Mouse (Mus musculus) stomach, embryonic 14.5 days (tissue): ENCODE results near the gene Igsf3. TPM values are rescaled to one million over a fixed set of nuclear protein-coding genes. Genes with fewer than 3 reads are reported as not detected.
A peak's percentile ranks its signal among the peaks of the same experiment; 100 is the strongest.

ENCODE experiments used
- ATAC-seq: fragments of 200-750 bp; cut with Nextera tagmentation; 2 replicates; pipeline ENCODE4 v1.8.0; 2017; ENCODE audit warnings: low read depth, moderate TSS enrichment; ENCODE audit not compliant: insufficient number of reproducible peaks, insufficient read depth, low FRiP score
- H3K27ac ChIP-seq: fragments of 300-500 bp; sonication (generic); 2 replicates; pipeline ENCODE4 v1.5.1; 2014; ENCODE audit warnings: mild to moderate bottlenecking, low read length, moderate library complexity, mixed read lengths
- H3K27me3 ChIP-seq: fragments of 300-500 bp; sonication (generic); 2 replicates; pipeline ENCODE4 v1.6.1; 2014; ENCODE audit warnings: low read length, control low read depth, mixed read lengths; ENCODE audit not compliant: control insufficient read depth, insufficient read depth
- H3K36me3 ChIP-seq: fragments of 300-500 bp; sonication (generic); 2 replicates; pipeline ENCODE4 v1.6.1; 2014; ENCODE audit warnings: mild to moderate bottlenecking, control low read depth, low read length, moderate library complexity, mixed read lengths; ENCODE audit not compliant: control insufficient read depth, insufficient read depth
- H3K4me1 ChIP-seq: fragments of 300-500 bp; sonication (generic); 2 replicates; pipeline ENCODE4 v1.6.1; 2014; ENCODE audit warnings: low read length, control low read depth, mixed read lengths; ENCODE audit not compliant: control insufficient read depth, insufficient read depth
- H3K4me2 ChIP-seq: fragments of 300-500 bp; sonication (generic); replicated peaks from 2 replicates; pipeline ENCODE4 v1.6.1; 2014; ENCODE audit warnings: low read depth, low read length, control low read depth
- H3K4me3 ChIP-seq: fragments of 300-500 bp; sonication (generic); 2 replicates; pipeline ENCODE4 v1.5.1; 2014; ENCODE audit warnings: low read depth, low read length, control low read depth
- H3K9ac ChIP-seq: fragments of 300-500 bp; sonication (generic); replicated peaks from 2 replicates; pipeline ENCODE4 v1.6.1; 2014; ENCODE audit warnings: low read depth, mild to moderate bottlenecking, control low read depth, low read length, moderate library complexity, mixed read lengths
- H3K9me3 ChIP-seq: fragments of 300-500 bp; sonication (generic); 2 replicates; pipeline ENCODE4 v1.6.1; 2016; ENCODE audit warnings: low read depth, low read length, control low read depth; ENCODE audit not compliant: control insufficient read depth
- whole genome bisulfite sequencing: fragments of 180-500 bp; shearing (Covaris S2); extraction: QIAGEN DNeasy Blood & Tissue Kit; methylation state at CpG from one replicate; pipeline ENCODE4 v1.1.7; 2014; 5-methylcytosine and 5-hydroxymethylcytosine counted together
- polyA plus RNA-seq: library from polyadenylated mRNA; unstranded; fragments of >200 nt; fragmentation: Nextera tagmentation; extraction: Ambion mirVana; gene quantifications from 2 replicates; pipeline ENCODE4 v1.2.1, GENCODE M21; 2014

Gene Igsf3
- polyA plus RNA-seq, 1 experiment from 2014 or later: 30.0 TPM

- Histone ChIP-seq H3K4me3 (no peak overlapping the region), H3K9ac (no peak overlapping the region), H3K27me3 (no peaks in the 10 kb centered on the region), H3K27ac (no peak overlapping the region), H3K4me1 (peaks cover 57% of the 10 kb centered on the region), H3K9me3 (no peaks in the 10 kb centered on the region), H3K4me2 (no peak overlapping the region; the same call in 1 of the 2 replicates), H3K36me3 (no peaks in the 10 kb centered on the region)
- 48% methylated on average over 13 of the region's 13 CpGs for WGBS
- no peak for ATAC-seq
These were observed 27.9 kb downstream of the Igsf3 start for GRCm38 (mm10) chr3:101404620-101405415.

GRCm38 (mm10) chr3:101405495-101405894 is 28.6 kb downstream of the Igsf3 start:
- H3K36me3 ChIP-seq: no peaks in the 10 kb centered on the region
- 26% methylated on average over 10 of the region's 10 CpGs for WGBS
- peaks cover 58% of the 10 kb centered on the region for H3K4me1 ChIP-seq
- H3K9me3 ChIP-seq: no peaks in the 10 kb centered on the region
- ATAC-seq: peak; percentile 40; the same call in 1 of the 2 replicates
- no peaks in the 10 kb centered on the region for H3K27me3 ChIP-seq
- H3K9ac ChIP-seq: no peak overlapping the region
- no peak overlapping the region for H3K4me3 ChIP-seq
- H3K4me2 ChIP-seq: peak overlapping the region; percentile 6; the same call in 1 of the 2 replicates
- H3K27ac ChIP-seq: no peak overlapping the region

- Histone ChIP-seq H3K4me3 (no peak overlapping the region), H3K36me3 (no peaks in the 10 kb centered on the region), H3K4me1 (peaks cover 62% of the 10 kb centered on the region), H3K9me3 (no peaks in the 10 kb centered on the region), H3K9ac (no peak overlapping the region), H3K4me2 (no peak overlapping the region), H3K27me3 (no peaks in the 10 kb centered on the region), H3K27ac (no peak overlapping the region)
- WGBS: 43% methylated on average over 3 of the region's 3 CpGs
- peak; percentile 51 for ATAC-seq
These were observed 29.2 kb downstream of the Igsf3 start for GRCm38 (mm10) chr3:101406097-101406496.

- no peak overlapping the region for H3K4me3 ChIP-seq
- peaks cover 57% of the 10 kb centered on the region for H3K4me1 ChIP-seq
- WGBS: 79% methylated on average over 8 of the region's 8 CpGs
- no peak overlapping the region for H3K9ac ChIP-seq
- H3K9me3 ChIP-seq: no peaks in the 10 kb centered on the region
- H3K27ac ChIP-seq: no peak overlapping the region
- no peak overlapping the region for H3K4me2 ChIP-seq
- ATAC-seq: no peak
- no peaks in the 10 kb centered on the region for H3K36me3 ChIP-seq
- no peaks in the 10 kb centered on the region for H3K27me3 ChIP-seq
These were observed 30.7 kb downstream of the Igsf3 start for GRCm38 (mm10) chr3:101407568-101407967.

GRCm38 (mm10) chr3:101408953-101409750 is 32.3 kb downstream of the Igsf3 start:
- Histone ChIP-seq H3K4me1 (peaks cover 66% of the 10 kb centered on the region), H3K4me3 (no peak overlapping the region), H3K27me3 (no peaks in the 10 kb centered on the region), H3K27ac (peak overlapping the region; percentile 6; the same call in 1 of the 2 replicates), H3K9ac (no peak overlapping the region), H3K9me3 (no peaks in the 10 kb centered on the region), H3K4me2 (no peak overlapping the region), H3K36me3 (no peaks in the 10 kb centered on the region)
- WGBS: 30% methylated on average over 20 of the region's 20 CpGs
- ATAC-seq: no peak

GRCm38 (mm10) chr3:101410202-101410601 is 33.3 kb downstream of the Igsf3 start:
- WGBS: 45% methylated on average over 2 of the region's 2 CpGs
- Histone ChIP-seq H3K27me3 (no peaks in the 10 kb centered on the region), H3K4me3 (no peak overlapping the region), H3K36me3 (no peaks in the 10 kb centered on the region), H3K4me1 (peaks cover 58% of the 10 kb centered on the region), H3K9ac (no peak overlapping the region), H3K4me2 (no peak overlapping the region), H3K27ac (no peak overlapping the region; the same call in 1 of the 2 replicates), H3K9me3 (no peaks in the 10 kb centered on the region)
- no peak for ATAC-seq

- Histone ChIP-seq H3K4me1 (peaks cover 53% of the 10 kb centered on the region), H3K9me3 (no peaks in the 10 kb centered on the region), H3K4me3 (no peak overlapping the region), H3K27me3 (no peaks in the 10 kb centered on the region), H3K4me2 (no peak overlapping the region), H3K9ac (no peak overlapping the region), H3K27ac (no peak overlapping the region), H3K36me3 (no peaks in the 10 kb centered on the region)
- 61% methylated on average over 3 of the region's 3 CpGs for WGBS
- peak; percentile 43; the same call in 1 of the 2 replicates for ATAC-seq
These were observed 33.9 kb downstream of the Igsf3 start for GRCm38 (mm10) chr3:101410745-101411144.

GRCm38 (mm10) chr3:101411626-101412025 is 34.7 kb downstream of the Igsf3 start:
- Histone ChIP-seq H3K4me1 (peaks cover 44% of the 10 kb centered on the region), H3K9ac (no peak overlapping the region), H3K27ac (no peak overlapping the region), H3K4me2 (no peak overlapping the region), H3K27me3 (no peaks in the 10 kb centered on the region), H3K4me3 (no peak overlapping the region), H3K9me3 (no peaks in the 10 kb centered on the region), H3K36me3 (no peaks in the 10 kb centered on the region)
- WGBS: 86% methylated on average over 3 of the region's 3 CpGs
- ATAC-seq: no peak
